Mouse (Mus musculus) small intestine, adult 2 months (tissue): ENCODE results near the gene Tnfsf14.

Experiments
- CTCF ChIP-seq: fragments of 200-500 bp; IDR thresholded peaks from 2 replicates; pipeline ENCODE4 v1.5.1; 2012; ENCODE audit warnings: low read depth, mild to moderate bottlenecking, control low read depth, inconsistent platforms, low read length, moderate library complexity, mixed read lengths; ENCODE audit not compliant: insufficient replicate concordance, insufficient read length; ENCODE audit errors: extremely low read depth
- POLR2A ChIP-seq: fragments of 200-500 bp; IDR thresholded peaks from 2 replicates; pipeline ENCODE4 v1.6.1; 2012; ENCODE audit warnings: low read depth, mild to moderate bottlenecking, control low read depth, inconsistent platforms, low read length, moderate library complexity

- no peak for TF ChIP-seq CTCF
- no peak for TF ChIP-seq POLR2A
These were observed 794 bp upstream of the Tnfsf14 start for GRCm38 (mm10) chr17:57194771-57195170.
